Mouse (Mus musculus): ENCODE measurements at regions not wholly inside any gene's neighbourhood (a gene's known extent, or its start where the extent isn't known, plus 50 kb on each side); places are given as distances from the start of the nearest gene placed in this dataset.

GRCm38 (mm10) chr10:66160916-66161556, 934.9 kb upstream of the Jmjd1c start:
- TF ChIP-seq POLR2A (IDR thresholded peaks at IDR 0.05; ENCODE audit: low read depth, low read length) (no peak), CTCF (IDR thresholded peaks at IDR 0.05; ENCODE audit: borderline replicate concordance, insufficient read depth, low read length) (no peak)
